Mouse (Mus musculus) urinary bladder, postnatal 36 days (tissue): ENCODE results near the gene Poldip3.

Source experiments
- DNase-seq, 2 experiments: peaks; one replicate each; pipeline ENCODE4 v3.0.0; 2022; ENCODE audit warnings: low spot score in 2 of 2, mixed read lengths in 1 of 2

Gene Poldip3

GRCm38 (mm10) chr15:83165526-83166315 is 16.5 kb upstream of the Poldip3 start:
- DNase-seq, result no peak

GRCm38 (mm10) chr15:83164971-83165471 is 15.8 kb upstream of the Poldip3 start:
- DNase-seq, result peak; percentile 38 to 59

- no peak for DNase-seq
Measured at GRCm38 (mm10) chr15:83162818-83163485, 13.8 kb upstream of the Poldip3 start.

GRCm38 (mm10) chr15:83162001-83162400 is 12.8 kb upstream of the Poldip3 start:
- no peak for DNase-seq

GRCm38 (mm10) chr15:83161062-83161748 is 12.0 kb upstream of the Poldip3 start:
- DNase-seq, result no peak

- no peak for DNase-seq
Measured at GRCm38 (mm10) chr15:83160561-83160960, 11.4 kb upstream of the Poldip3 start.

GRCm38 (mm10) chr15:83159823-83160222 is 10.6 kb upstream of the Poldip3 start:
- DNase-seq, result no peak

- DNase-seq, result no peak
Measured at GRCm38 (mm10) chr15:83158587-83159160, 9.5 kb upstream of the Poldip3 start.

GRCm38 (mm10) chr15:83157667-83158064 is 8.5 kb upstream of the Poldip3 start:
- DNase-seq, result no peak

GRCm38 (mm10) chr15:83156929-83157666 is 7.9 kb upstream of the Poldip3 start:
- DNase-seq, result peak; percentile 64 to 72

GRCm38 (mm10) chr15:83155672-83156419 is 6.7 kb upstream of the Poldip3 start:
- no peak for DNase-seq

GRCm38 (mm10) chr15:83154309-83154708 is 5.1 kb upstream of the Poldip3 start:
- no peak for DNase-seq

- DNase-seq, result no peak
Measured at GRCm38 (mm10) chr15:83150694-83151093, 1.5 kb upstream of the Poldip3 start.

GRCm38 (mm10) chr15:83150073-83150442 is 874 bp upstream of the Poldip3 start:
- no peak for DNase-seq

- no peak for DNase-seq
Measured at GRCm38 (mm10) chr15:83148801-83149195, 386 bp downstream of the Poldip3 start.

GRCm38 (mm10) chr15:83148395-83148794 is 789 bp downstream of the Poldip3 start:
- no peak for DNase-seq

- DNase-seq, result no peak
Measured at GRCm38 (mm10) chr15:83145541-83145940, 3.6 kb downstream of the Poldip3 start.

GRCm38 (mm10) chr15:83142861-83143260 is 6.3 kb downstream of the Poldip3 start:
- no peak for DNase-seq

- DNase-seq, result no peak
Measured at GRCm38 (mm10) chr15:83135654-83136053, 13.5 kb downstream of the Poldip3 start.

GRCm38 (mm10) chr15:83134671-83135070 is 14.5 kb downstream of the Poldip3 start:
- no peak for DNase-seq
